Mouse (Mus musculus) spleen, embryonic (tissue): Measurements from ENCODE around the gene Catspere2.
"Not testable (repeated sequence)": the region's sequence is repeated elsewhere in the genome, so short reads cannot be mapped to it uniquely, and the experiment has no call there.

ENCODE experiments used
- CTCF ChIA-PET: fragments of 350-600 bp; sonication (Branson Sonifier 250); formaldehyde crosslinking; loops from one replicate; lab custom pipeline; 2022; lab: Charles Lee

Gene Catspere2

GRCm38 (mm10) chr1:177983024-177983450 lies at the start of gene Catspere2:
Catspere2 (plus strand) TSS chr1:177983423.
- CTCF ChIA-PET: not testable (repeated sequence)

GRCm38 (mm10) chr1:177940422-177940977 lies 42.7 kb upstream of the Catspere2 start:
- CTCF ChIA-PET: interaction anchor here (0.6 kb wide), 1 partner anchor 362 kb away, joined by 3 read pairs; no protein-coding TSS in a partner anchor

- CTCF ChIA-PET: no interaction called here
Observed at GRCm38 (mm10) chr1:177981276-177981675, 1.9 kb upstream of the Catspere2 start.

- CTCF ChIA-PET: not testable (repeated sequence)
Observed at GRCm38 (mm10) chr1:177983582-177983981, 359 bp downstream of the Catspere2 start.

GRCm38 (mm10) chr1:177984206-177984605 lies 983 bp downstream of the Catspere2 start:
- CTCF ChIA-PET: no interaction called here

- CTCF ChIA-PET: interaction anchor here (0.7 kb wide), 1 partner anchor 312 kb away, joined by 3 read pairs; no protein-coding TSS in a partner anchor
Observed at GRCm38 (mm10) chr1:177987476-177987875, 4.3 kb downstream of the Catspere2 start.

GRCm38 (mm10) chr1:178072798-178073197 lies 89.6 kb downstream of the Catspere2 start:
- CTCF ChIA-PET: not testable (repeated sequence)

GRCm38 (mm10) chr1:178097865-178098264 lies 114.6 kb downstream of the Catspere2 start:
- CTCF ChIA-PET: not testable (repeated sequence)

- CTCF ChIA-PET: not testable (repeated sequence)
Observed at GRCm38 (mm10) chr1:178108514-178108913, 125.3 kb downstream of the Catspere2 start.

- CTCF ChIA-PET: not testable (repeated sequence)
Observed at GRCm38 (mm10) chr1:178122236-178122635, 139.0 kb downstream of the Catspere2 start.

GRCm38 (mm10) chr1:178134288-178134687 lies 151.1 kb downstream of the Catspere2 start:
- CTCF ChIA-PET: no interaction called here

GRCm38 (mm10) chr1:178146513-178146912 lies 163.3 kb downstream of the Catspere2 start:
- CTCF ChIA-PET: interaction anchor here (1.0 to 1.2 kb wide), 2 partner anchors 27 to 302 kb away, joined by 3 read pairs; no protein-coding TSS in a partner anchor

GRCm38 (mm10) chr1:178146915-178147314 lies 163.7 kb downstream of the Catspere2 start:
- CTCF ChIA-PET: interaction anchor here (1.0 to 1.2 kb wide), 2 partner anchors 27 to 301 kb away, joined by 3 read pairs; no protein-coding TSS in a partner anchor

- CTCF ChIA-PET: no interaction called here
Observed at GRCm38 (mm10) chr1:178182251-178182650, 199.0 kb downstream of the Catspere2 start.

GRCm38 (mm10) chr1:178185591-178185990 lies 202.4 kb downstream of the Catspere2 start:
- CTCF ChIA-PET: no interaction called here

GRCm38 (mm10) chr1:178187216-178187791 lies 204.1 kb downstream of the Catspere2 start, which contains the start of gene Desi2:
Desi2 (plus strand) TSS chr1:178187417.
- CTCF ChIA-PET: not testable (repeated sequence)

- CTCF ChIA-PET: not testable (repeated sequence)
Observed at GRCm38 (mm10) chr1:178187810-178188209, 204.6 kb downstream of the Catspere2 start.

GRCm38 (mm10) chr1:178188386-178188785 lies 205.2 kb downstream of the Catspere2 start:
- CTCF ChIA-PET: no interaction called here

GRCm38 (mm10) chr1:178205701-178206325 lies 222.6 kb downstream of the Catspere2 start:
- CTCF ChIA-PET: no interaction called here

- CTCF ChIA-PET: not testable (repeated sequence)
Observed at GRCm38 (mm10) chr1:178207856-178208255, 224.6 kb downstream of the Catspere2 start.

- CTCF ChIA-PET: no interaction called here
Observed at GRCm38 (mm10) chr1:178209966-178210365, 226.7 kb downstream of the Catspere2 start.

- CTCF ChIA-PET: no interaction called here
Observed at GRCm38 (mm10) chr1:178217157-178217556, 233.9 kb downstream of the Catspere2 start.

GRCm38 (mm10) chr1:178218305-178218704 lies 235.1 kb downstream of the Catspere2 start:
- CTCF ChIA-PET: no interaction called here
